Mouse (Mus musculus): ENCODE measurements at regions not wholly inside any gene's neighbourhood (a gene's known extent, or its start where the extent isn't known, plus 50 kb on each side); places are given as distances from the start of the nearest gene placed in this dataset.

GRCm38 (mm10) chr17:84890871-84891599, 65.5 kb upstream of the Ppm1b start:
- no peak for DNase-seq

DNA sequence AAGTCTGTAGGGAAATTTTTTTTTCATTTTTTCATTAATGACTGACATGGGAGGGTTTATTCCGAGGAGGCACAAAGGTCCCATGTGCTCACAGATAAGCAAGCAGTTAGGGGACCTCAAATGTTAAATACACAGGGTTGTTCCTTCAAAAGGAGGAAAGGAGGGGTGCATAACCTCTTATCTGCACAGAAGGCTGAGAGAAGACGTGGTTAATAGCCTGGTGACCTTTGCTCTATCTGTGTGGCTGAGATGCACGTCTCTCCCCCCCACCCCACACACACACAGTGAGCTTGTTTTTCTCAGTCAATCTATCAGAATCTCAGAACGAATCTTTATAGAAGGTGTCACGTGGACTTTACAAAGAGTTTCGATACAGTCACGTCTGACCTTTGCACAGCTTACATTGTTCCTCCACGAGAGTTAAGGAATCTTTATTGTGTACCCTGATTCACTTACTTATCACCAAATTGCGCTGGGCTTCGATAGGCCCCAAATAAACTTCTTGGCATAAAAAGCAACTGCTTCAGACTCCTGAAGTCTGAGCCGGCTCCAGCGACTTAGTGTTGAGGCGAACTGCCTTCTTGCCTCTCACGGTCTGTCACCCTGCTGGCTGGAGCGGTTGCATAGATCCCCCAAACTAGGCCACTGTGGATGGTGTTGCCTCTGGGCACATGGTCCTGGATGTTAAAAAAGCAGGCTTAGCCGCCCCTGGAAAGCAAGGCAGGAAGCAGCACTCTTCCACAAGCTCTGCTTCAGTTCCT, 63.1 kb upstream of the Ppm1b start:
- no peak for DNase-seq

- no peak for DNase-seq
Observed at GRCm38 (mm10) chr17:84895526-84895925, 61.0 kb upstream of the Ppm1b start.

DNA sequence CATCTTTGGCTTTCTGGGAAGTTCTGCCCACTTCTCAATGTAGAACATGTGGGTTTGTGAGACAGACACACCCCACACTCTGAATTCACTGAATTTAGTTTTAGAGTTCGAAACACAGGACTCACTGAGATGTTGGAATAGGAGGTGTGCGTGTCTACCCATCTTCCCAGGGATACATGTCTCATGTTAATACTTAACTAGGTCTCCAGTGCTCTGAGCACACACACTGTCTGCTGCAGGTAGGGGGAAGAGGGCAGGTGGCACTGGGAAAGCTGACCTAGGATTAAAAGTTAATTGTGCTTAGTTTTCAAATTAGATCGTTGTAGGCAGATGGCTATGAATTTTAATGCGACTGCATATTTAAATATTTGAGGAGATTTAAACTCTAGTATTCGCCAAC, 60.0 kb upstream of the Ppm1b start:
- DNase-seq, result no peak

GRCm38 (mm10) chr17:84898407-84898806, 58.1 kb upstream of the Ppm1b start:
- no peak for DNase-seq

DNA sequence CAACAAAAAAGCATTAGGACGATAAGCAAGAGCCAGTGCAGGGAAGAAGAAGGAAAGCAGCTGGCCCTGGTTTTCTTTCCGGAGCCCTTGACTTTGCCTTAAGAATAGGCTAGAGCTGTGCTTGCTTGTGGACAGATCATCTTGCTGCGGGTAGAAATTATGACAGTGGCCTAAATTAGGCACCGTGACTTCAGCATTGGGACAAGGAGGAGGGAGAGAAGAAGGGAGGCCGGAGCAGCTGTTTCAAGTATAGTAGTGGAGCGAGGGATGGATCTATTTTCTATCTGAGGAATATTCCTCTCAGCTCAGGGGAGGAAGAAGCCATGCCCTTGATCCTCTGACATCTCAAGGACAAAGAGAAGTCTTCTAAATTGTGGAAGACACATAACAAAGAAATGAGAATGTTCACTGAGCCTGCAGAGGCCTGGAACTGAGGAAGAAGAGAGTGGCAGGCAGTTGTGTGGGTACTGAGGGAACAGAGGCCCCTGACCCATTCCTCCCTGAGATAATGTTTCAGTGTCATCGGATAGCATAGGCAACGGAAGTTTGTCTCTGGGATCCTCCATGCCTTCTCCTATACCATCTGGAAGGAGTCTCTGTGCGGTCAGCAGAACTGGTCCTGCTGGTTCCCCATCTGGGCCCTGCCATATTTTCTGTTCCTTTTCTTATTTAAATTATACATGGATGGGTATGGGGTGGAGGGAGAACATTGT, 52.8 kb upstream of the Ppm1b start:
- DNase-seq, result peak in 1 of 2 experiments; percentile 5
